Mouse (Mus musculus) G1E (cell line): Measurements from ENCODE around the gene Angel2.

Experiments
- CTCF ChIP-seq: IDR thresholded peaks from 2 replicates; pipeline ENCODE4 v1.5.1; 2012; ENCODE audit warnings: low read depth, low read length, inconsistent platforms, mixed read lengths
- GATA1 ChIP-seq: IDR thresholded peaks from 2 replicates; pipeline ENCODE4 v1.6.1; 2012; ENCODE audit warnings: borderline replicate concordance, low read length, inconsistent platforms, mixed read lengths
- GATA2 ChIP-seq: IDR thresholded peaks from 2 replicates; pipeline ENCODE4 v1.6.1; 2012; ENCODE audit warnings: low read depth, low read length, inconsistent platforms, borderline replicate concordance
- TAL1 ChIP-seq: conservative IDR thresholded peaks from 2 replicates; pipeline ENCODE4 v1.6.1; 2012; ENCODE audit warnings: low read depth, low read length, inconsistent platforms, mixed read lengths

- no peak for TF ChIP-seq CTCF
- TF ChIP-seq GATA2, result no peak
- no peak for TF ChIP-seq TAL1
- TF ChIP-seq GATA1, result no peak
These were observed 49.9 kb downstream of the Angel2 start for GRCm38 (mm10) chr1:190974833-190975232.
